Mouse (Mus musculus) forebrain, embryonic 12.5 days (tissue): ENCODE results near the gene Nkx2-5. TPM values are rescaled to one million over a fixed set of nuclear protein-coding genes. Genes with fewer than 3 reads are reported as not detected.

Experiments
- ATAC-seq: fragments of 200-750 bp; cut with Nextera tagmentation; 2 replicates; pipeline ENCODE4 v1.8.0; 2017; ENCODE audit warnings: moderate TSS enrichment; ENCODE audit not compliant: low FRiP score
- H3K27ac ChIP-seq: fragments of 300-500 bp; sonication (generic); 2 replicates; pipeline ENCODE4 v1.5.1; 2016; ENCODE audit warnings: mild to moderate bottlenecking
- H3K27me3 ChIP-seq: fragments of 300-500 bp; sonication (generic); 2 replicates; pipeline ENCODE4 v1.6.1; 2016; ENCODE audit warnings: mild to moderate bottlenecking
- H3K36me3 ChIP-seq: fragments of 300-500 bp; sonication (generic); replicated peaks from 2 replicates; pipeline ENCODE4 v1.6.1; 2016; ENCODE audit warnings: mild to moderate bottlenecking
- H3K4me1 ChIP-seq: fragments of 300-500 bp; sonication (generic); 2 replicates; pipeline ENCODE4 v1.6.1; 2016
- H3K4me2 ChIP-seq: fragments of 300-500 bp; sonication (generic); 2 replicates; pipeline ENCODE4 v1.6.1; 2016; ENCODE audit warnings: mild to moderate bottlenecking, moderate library complexity
- H3K4me3 ChIP-seq: fragments of 300-500 bp; sonication (generic); replicated peaks from 2 replicates; pipeline ENCODE4 v1.5.1; 2016; ENCODE audit warnings: mild to moderate bottlenecking
- H3K9ac ChIP-seq: fragments of 300-500 bp; sonication (generic); 2 replicates; pipeline ENCODE4 v1.6.1; 2016; ENCODE audit warnings: mild to moderate bottlenecking
- H3K9me3 ChIP-seq: fragments of 300-500 bp; sonication (generic); 2 replicates; pipeline ENCODE4 v1.6.1; 2016
- WGBS: fragments of 180-500 bp; shearing (Covaris S2); methylation state at CpG from one replicate; pipeline ENCODE4 v1.1.7; 2016; 5-methylcytosine and 5-hydroxymethylcytosine counted together
- polyA plus RNA-seq: library from polyadenylated mRNA; unstranded; fragments of >200 nt; fragmentation: Nextera tagmentation; extraction: Ambion mirVana; gene quantifications from 2 replicates; pipeline ENCODE4 v1.2.1, GENCODE M21; 2016

Gene Nkx2-5
- polyA plus RNA-seq, 1 experiment from 2014 or later: not detected

DNA sequence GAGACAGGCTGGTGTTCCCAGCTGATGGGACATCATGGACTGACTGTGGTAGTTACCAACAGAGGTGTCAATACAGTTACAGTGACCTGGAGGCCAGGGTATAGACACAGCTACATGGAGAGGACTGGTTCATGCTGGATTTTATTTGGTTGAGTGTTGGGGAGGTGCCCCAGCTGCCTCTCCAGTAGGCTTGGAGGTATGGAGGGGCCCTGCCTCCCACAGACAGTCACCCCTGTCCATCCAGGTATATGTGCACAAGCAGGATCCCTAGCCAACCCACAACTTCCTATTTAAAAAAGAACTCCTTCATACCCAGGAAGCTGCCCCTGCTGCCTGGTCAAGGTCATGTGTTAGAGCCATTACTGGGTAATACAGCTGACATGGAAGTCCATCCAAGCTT lies 27.0 kb downstream of the Nkx2-5 start:
- Histone ChIP-seq H3K4me2 (no peak overlapping the region), H3K9ac (no peak overlapping the region), H3K27me3 (no peaks in the 10 kb centered on the region; the same call in 1 of the 2 replicates), H3K4me3 (no peak overlapping the region), H3K27ac (no peak overlapping the region), H3K4me1 (no peaks in the 10 kb centered on the region), H3K36me3 (no peaks in the 10 kb centered on the region), H3K9me3 (no peaks in the 10 kb centered on the region)
- ATAC-seq: no peak

DNA sequence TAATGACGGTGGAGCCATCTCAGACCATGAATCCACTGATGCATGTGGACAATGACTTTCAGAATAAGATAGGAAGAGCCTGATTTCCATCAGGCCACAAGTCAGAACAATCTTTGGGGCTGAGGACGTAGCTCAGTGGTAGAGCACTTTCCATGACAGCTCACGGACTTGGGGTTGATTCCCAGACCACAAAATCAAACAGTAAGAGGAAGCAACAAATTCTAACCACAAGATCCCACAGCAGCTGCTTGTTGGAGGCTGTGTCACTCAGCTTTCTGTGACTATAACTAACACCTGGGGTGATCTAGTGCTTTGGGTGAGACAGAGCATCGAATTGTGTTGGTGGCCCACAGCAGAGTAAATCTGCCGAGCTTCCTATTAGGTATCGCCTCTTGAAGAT lies 28.0 kb downstream of the Nkx2-5 start:
- Histone ChIP-seq H3K9me3 (no peaks in the 10 kb centered on the region), H3K4me3 (no peak overlapping the region), H3K27me3 (no peaks in the 10 kb centered on the region; the same call in 1 of the 2 replicates), H3K9ac (no peak overlapping the region), H3K4me1 (no peaks in the 10 kb centered on the region), H3K36me3 (no peaks in the 10 kb centered on the region), H3K27ac (no peak overlapping the region), H3K4me2 (no peak overlapping the region)
- no peak for ATAC-seq
- 82% methylated on average over 6 of the region's 6 CpGs for WGBS

DNA sequence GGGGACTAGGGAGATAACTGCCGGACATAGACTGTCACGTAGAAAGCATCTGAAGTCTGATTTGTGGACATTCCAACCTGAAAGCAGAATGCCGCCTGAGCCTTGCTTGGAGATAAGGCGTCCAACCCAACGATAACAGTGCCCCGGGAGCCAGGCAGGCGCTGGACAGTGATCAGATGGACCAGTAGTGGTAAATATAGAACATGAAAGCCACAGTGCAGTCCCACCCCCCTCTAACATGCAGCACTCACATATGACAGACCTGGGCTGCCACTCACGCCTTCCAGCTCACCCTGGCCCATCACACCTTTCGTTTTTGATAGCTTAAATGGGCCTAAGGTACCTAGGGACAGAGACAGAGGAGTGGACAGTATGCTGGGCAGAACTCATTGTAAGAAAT lies 31.3 kb downstream of the Nkx2-5 start:
- Histone ChIP-seq H3K4me1 (no peaks in the 10 kb centered on the region), H3K27ac (no peak overlapping the region), H3K36me3 (no peaks in the 10 kb centered on the region), H3K4me2 (no peak overlapping the region), H3K4me3 (no peak overlapping the region), H3K9ac (no peak overlapping the region), H3K9me3 (no peaks in the 10 kb centered on the region), H3K27me3 (no peaks in the 10 kb centered on the region; the same call in 1 of the 2 replicates)
- ATAC-seq: no peak
- 82% methylated on average over 9 of the region's 9 CpGs for WGBS

DNA sequence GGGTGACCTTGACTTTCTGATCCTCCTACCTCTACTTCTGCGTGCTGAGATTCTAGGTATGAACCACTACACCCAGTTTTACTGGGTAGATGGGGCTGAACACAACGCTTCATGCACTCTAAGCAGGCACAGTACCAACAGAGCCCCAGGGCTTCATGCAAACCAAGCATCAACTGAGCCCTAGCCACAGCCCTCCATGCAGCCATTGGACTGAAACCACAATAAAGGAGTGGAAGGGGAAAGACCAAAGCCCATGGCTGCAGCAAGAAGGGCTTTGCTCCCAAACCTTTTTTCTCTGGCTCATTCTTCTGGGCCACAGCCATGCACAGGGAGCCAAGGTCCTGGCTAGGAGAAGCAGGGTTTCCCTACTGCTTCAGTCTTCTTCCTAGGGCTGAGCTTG lies 32.2 kb downstream of the Nkx2-5 start:
- Histone ChIP-seq H3K4me1 (no peaks in the 10 kb centered on the region), H3K36me3 (no peaks in the 10 kb centered on the region)
- 72% methylated on average over 2 of the region's 2 CpGs for WGBS

DNA sequence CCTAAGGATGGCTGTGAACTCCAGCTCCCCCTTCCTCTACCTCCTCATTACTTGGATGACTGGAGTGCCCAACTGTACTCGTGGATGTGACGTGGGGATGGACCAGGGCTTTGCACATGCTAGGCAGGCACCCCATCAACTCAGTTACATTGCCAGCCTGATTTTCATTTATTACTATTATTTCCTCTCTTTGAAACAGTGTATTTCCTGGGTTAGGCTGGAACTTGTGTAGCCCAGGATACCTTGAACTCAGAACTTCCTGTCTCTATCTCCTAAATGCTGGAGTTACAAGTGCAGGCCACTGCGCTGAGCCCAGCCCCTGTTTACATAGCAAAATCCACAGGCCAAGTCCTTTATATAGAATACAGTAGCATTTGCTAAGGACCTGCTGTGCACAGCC lies 41.9 kb downstream of the Nkx2-5 start:
- Histone ChIP-seq H3K4me3 (no peak overlapping the region), H3K27me3 (no peaks in the 10 kb centered on the region), H3K4me2 (no peak overlapping the region), H3K4me1 (no peaks in the 10 kb centered on the region), H3K36me3 (no peaks in the 10 kb centered on the region), H3K27ac (no peak overlapping the region), H3K9ac (no peak overlapping the region), H3K9me3 (no peaks in the 10 kb centered on the region)
- ATAC-seq: no peak
- 88% methylated on average over 3 of the region's 3 CpGs for WGBS

More for the DNA sequence above, 32.2 kb downstream of the Nkx2-5 start:
- no peaks in the 10 kb centered on the region for H3K27me3 ChIP-seq
- no peak overlapping the region for H3K4me3 ChIP-seq
- H3K9me3 ChIP-seq: no peaks in the 10 kb centered on the region
- no peak overlapping the region for H3K4me2 ChIP-seq
- no peak for ATAC-seq
- no peak overlapping the region for H3K27ac ChIP-seq
- H3K9ac ChIP-seq: no peak overlapping the region

DNA sequence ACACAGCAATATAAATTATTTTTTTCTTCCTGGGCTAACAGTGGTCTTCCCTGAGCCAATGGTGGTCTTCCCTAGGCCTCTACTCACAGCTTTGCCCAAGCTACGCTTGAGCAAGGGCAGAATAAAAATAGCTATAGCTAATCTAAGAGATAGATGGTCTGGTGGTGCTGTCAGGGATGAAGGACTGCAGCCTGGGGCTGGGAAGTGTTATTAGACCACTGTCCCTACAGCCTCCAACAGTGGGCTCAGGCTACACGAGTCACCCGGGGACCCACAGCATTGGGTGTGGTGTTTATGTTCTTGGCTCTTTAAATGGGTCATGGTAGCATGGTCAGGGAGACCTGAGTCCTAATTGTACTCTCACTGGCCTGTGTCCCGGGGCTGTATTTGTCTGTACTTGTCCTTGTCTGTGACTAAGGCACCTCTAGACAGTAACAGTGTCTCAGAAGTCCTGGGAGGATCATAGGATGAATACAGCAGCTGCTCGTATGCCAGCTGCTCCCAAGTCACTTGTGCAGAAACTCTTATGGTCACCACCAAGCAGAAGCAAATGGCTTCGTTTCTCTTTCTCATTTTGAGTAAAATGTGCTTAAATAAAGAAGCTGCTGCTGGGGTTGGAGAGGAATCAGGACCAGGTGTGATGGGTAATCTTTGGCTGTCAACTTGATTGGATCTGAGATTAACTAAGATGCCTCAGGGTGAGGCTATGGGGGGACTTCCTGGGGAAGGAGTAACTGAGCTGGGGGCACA lies 47.3 kb downstream of the Nkx2-5 start:
- Histone ChIP-seq H3K4me1 (no peaks in the 10 kb centered on the region), H3K4me3 (no peak overlapping the region), H3K9me3 (no peaks in the 10 kb centered on the region), H3K9ac (no peak overlapping the region), H3K27me3 (no peaks in the 10 kb centered on the region), H3K4me2 (no peak overlapping the region), H3K27ac (no peak overlapping the region), H3K36me3 (peaks cover 8% of the 10 kb centered on the region)
- ATAC-seq: no peak
- 81% methylated on average over 6 of the region's 6 CpGs for WGBS

DNA sequence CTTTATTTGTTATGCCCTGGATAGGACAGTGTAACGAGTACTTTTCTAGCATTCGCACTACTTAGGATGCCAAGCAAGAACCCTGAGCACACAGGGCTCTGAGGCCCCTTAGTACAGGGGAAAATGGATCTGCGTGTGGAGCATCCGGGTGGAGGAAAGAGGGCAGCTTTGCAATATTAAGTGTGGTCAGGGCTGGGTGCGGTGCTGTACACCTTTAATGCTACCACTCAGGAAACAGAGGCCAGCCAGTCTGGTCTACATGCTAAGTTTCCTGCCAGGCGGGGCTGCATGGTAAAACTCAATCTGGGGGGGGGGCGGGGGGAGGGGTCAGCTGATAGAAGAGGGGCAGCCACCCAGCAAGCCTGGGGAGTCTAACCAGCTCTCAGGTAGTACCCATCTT lies 49.4 kb downstream of the Nkx2-5 start:
- H3K4me1 ChIP-seq: no peaks in the 10 kb centered on the region
- WGBS: 82% methylated on average over 7 of the region's 7 CpGs
- peaks cover 30% of the 10 kb centered on the region for H3K36me3 ChIP-seq
- no peaks in the 10 kb centered on the region for H3K9me3 ChIP-seq
- no peaks in the 10 kb centered on the region for H3K27me3 ChIP-seq
- no peak for ATAC-seq
- H3K9ac ChIP-seq: no peak overlapping the region
- no peak overlapping the region for H3K4me3 ChIP-seq
- no peak overlapping the region for H3K4me2 ChIP-seq
- H3K27ac ChIP-seq: no peak overlapping the region

DNA sequence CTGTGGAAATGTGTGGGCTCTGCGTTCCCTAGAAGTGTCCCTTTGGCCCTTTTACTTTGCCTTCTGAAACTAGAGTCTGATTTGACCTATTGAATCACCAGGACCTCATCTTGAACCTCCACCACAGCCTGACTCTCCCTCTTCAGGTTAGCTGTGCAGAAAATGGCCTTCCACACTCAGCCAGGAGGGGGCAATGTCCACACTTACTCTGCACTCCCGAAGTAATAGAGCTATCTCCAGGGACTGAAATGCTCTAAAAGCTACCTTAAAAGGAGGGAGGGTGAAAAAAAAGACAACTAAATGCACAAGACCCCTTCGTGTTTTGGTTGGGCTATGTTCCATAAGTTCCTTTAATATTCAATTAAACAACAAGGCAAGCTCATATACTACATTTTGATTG lies 50.1 kb downstream of the Nkx2-5 start:
- WGBS: 22% methylated on average over 3 of the region's 3 CpGs
- H3K4me3 ChIP-seq: no peak overlapping the region
- no peaks in the 10 kb centered on the region for H3K9me3 ChIP-seq
- ATAC-seq: no peak
- no peak overlapping the region for H3K4me2 ChIP-seq
- H3K9ac ChIP-seq: no peak overlapping the region
- peaks cover 37% of the 10 kb centered on the region for H3K36me3 ChIP-seq
- H3K27ac ChIP-seq: no peak overlapping the region
- H3K27me3 ChIP-seq: no peaks in the 10 kb centered on the region
- H3K4me1 ChIP-seq: no peaks in the 10 kb centered on the region

DNA sequence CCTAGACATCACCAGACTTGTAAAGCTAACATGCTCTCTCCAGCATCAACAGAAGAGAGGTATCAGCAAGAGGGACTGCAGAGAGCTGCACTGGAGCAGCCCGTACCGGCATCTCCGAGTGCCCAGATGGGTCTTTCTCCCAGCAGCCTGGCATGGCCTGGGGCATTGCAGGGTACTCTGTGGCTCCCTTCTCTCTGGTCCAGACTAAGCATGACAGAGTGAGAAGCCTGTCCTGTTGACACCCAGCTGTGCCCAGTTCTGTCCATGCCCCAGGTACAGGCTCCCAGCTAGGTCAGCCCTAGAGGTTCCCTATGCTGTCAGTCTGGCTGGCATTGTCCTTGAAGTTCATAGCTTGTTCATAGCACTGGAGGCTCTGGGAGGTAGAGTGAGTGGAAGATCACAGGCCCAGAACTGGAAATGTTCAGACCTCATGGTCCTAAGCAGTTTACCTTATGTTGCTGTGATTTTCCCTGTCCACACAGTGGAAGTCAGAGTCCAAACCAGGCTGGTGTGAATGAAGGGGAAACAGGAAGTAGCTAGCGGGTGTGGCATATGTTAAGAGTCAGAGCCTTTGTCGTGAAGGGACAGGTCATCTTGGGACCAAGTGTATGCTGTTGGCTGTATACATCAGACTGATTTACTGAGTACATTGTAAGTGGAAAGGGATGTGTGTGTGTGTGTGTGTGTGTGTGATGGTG lies 51.6 kb downstream of the Nkx2-5 start:
- Histone ChIP-seq H3K36me3 (peaks cover 52% of the 10 kb centered on the region), H3K27ac (no peak overlapping the region), H3K27me3 (no peaks in the 10 kb centered on the region), H3K4me2 (no peak overlapping the region), H3K9ac (no peak overlapping the region), H3K4me3 (no peak overlapping the region), H3K4me1 (no peaks in the 10 kb centered on the region), H3K9me3 (no peaks in the 10 kb centered on the region)
- WGBS: 89% methylated on average over 5 of the region's 5 CpGs
- no peak for ATAC-seq

DNA sequence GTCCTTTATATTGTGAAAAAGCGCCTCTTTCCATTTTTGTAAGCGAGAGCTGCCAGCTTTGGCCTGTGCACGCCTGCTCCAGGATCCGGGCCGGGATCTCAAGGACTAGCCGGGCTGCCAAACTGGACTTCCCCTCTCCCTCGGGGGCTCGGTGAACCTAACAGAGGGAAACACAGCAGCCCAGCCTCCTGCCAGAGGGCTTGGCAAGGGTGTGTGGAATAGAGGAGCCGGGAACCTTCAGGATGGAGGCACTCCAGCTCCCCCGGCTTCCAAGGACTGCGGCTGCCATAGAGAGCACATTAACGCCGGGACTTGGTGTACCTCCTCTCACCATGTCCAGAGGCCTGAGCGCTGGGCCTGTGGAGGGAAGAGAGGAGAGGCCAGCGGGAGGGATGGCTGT lies 52.7 kb downstream of the Nkx2-5 start:
- no peak overlapping the region for H3K4me3 ChIP-seq
- ATAC-seq: no peak
- 92% methylated on average over 15 of the region's 15 CpGs for WGBS
- H3K4me2 ChIP-seq: no peak overlapping the region
- H3K4me1 ChIP-seq: no peaks in the 10 kb centered on the region
- no peak overlapping the region for H3K9ac ChIP-seq
- no peaks in the 10 kb centered on the region for H3K27me3 ChIP-seq
- peaks cover 58% of the 10 kb centered on the region for H3K36me3 ChIP-seq
- H3K27ac ChIP-seq: no peak overlapping the region
- H3K9me3 ChIP-seq: no peaks in the 10 kb centered on the region

DNA sequence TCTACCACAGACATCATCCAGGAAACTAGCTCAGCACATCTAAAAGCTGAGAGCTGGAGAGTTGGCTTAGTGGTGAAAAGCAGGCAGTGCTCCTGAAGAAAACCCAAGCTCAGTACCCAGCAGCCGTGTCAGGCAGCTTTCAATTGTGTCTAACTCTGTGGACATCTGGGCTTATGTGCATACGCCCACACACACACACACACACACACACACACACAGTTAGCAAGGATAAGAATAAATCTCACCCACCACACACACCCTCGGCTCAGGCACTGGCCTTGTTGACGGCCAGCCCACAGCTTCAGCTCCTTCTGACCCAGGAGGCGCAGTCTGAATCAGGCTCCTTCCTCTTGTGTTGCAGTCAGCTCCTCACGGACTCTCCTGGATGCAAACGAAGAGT lies 53.2 kb downstream of the Nkx2-5 start:
- Histone ChIP-seq H3K4me1 (no peaks in the 10 kb centered on the region), H3K9ac (no peak overlapping the region), H3K36me3 (peaks cover 64% of the 10 kb centered on the region), H3K9me3 (no peaks in the 10 kb centered on the region), H3K27ac (no peak overlapping the region), H3K4me2 (no peak overlapping the region), H3K27me3 (no peaks in the 10 kb centered on the region), H3K4me3 (no peak overlapping the region)
- no peak for ATAC-seq
- WGBS: 89% methylated on average over 7 of the region's 7 CpGs

DNA sequence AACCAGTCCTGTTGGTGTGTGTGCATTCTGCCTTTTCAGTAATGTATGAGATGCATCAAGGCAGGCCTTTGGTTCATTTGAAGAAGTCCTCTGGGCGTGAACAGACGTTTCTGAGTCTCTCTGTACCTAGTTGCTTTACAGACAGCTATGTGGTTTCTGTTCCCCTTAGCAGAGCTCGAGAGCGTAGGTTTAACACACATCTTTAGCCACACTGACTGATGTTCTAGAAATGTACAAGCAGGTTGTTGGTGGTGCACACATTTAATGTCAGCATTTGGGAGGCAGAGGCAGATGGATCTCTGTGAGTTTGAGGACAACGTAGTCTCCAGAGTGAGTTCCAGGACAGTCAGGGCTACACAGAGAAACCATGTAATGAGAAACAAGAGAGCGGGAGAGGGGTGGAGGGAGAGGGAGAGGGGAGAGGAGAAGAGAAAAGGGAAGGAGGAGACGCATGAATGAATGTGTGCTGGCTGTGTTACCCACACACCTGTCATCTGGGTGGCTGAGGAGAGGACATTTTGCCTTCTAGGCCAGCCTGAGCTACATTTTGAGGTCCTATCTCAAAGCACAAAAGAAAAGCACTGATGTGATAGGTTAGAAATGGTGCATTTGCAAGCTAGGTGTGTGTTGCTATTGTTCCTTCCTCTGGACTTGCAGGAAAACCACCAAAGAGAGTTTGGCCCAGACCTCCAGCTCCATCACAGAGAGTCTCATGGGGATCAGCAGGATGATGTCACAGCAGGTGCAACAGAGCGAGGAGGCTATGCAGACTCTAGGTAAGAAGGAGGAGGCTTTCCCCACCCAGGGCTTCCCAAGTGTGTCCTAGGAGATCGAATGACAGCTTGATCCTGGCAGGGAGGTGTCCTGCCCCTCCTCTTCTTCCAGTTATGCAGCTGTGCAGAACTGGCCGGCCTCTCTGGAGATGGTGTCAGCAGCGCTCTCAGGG lies 54.3 kb downstream of the Nkx2-5 start:
- no peak for ATAC-seq
- H3K4me3 ChIP-seq: no peak overlapping the region

More for the DNA sequence above, 54.3 kb downstream of the Nkx2-5 start:
- Histone ChIP-seq H3K27me3 (no peaks in the 10 kb centered on the region), H3K9me3 (no peaks in the 10 kb centered on the region), H3K36me3 (peaks cover 69% of the 10 kb centered on the region), H3K27ac (no peak overlapping the region), H3K4me1 (no peaks in the 10 kb centered on the region), H3K9ac (no peak overlapping the region), H3K4me2 (no peak overlapping the region)
- WGBS: 94% methylated on average over 11 of the region's 11 CpGs
